Mouse (Mus musculus) liver, embryonic 14 days (tissue): Measurements from ENCODE around the gene Olfr492. TPM values are rescaled to one million over a fixed set of nuclear protein-coding genes. Genes with fewer than 3 reads are reported as not detected.

Experiments
- polyA plus RNA-seq: library from polyadenylated mRNA; depleted of rRNA; stranded (reverse); fragments of >200 nt; gene quantifications from 2 replicates; pipeline ENCODE4 v1.2.3, GENCODE M21; 2012; rRNA removed

Olfr492 gene
- not detected in 2 replicates for polyA plus RNA-seq

GRCm38 (mm10) chr7:108323574-108323973, at the start of gene Olfr492:
TSS of gene Olfr492 (minus strand) at chr7:108323674.

GRCm38 (mm10) chr7:108365035-108365434, 41.6 kb upstream of the Olfr492 start, which contains the start of gene Olfr494:
TSS of gene Olfr494 (plus strand) at chr7:108365335.

GRCm38 (mm10) chr7:108346879-108347278, 23.4 kb upstream of the Olfr492 start, which contains the start of gene Olfr493:
TSS of gene Olfr493 (minus strand) at chr7:108346979.

GRCm38 (mm10) chr7:108313151-108313550, 10.3 kb downstream of the Olfr492 start, which contains the start of gene Olfr491:
TSS of gene Olfr491 (plus strand) at chr7:108313451.

GRCm38 (mm10) chr7:108288834-108289233, 34.6 kb downstream of the Olfr492 start, which contains the start of gene Olfr490:
TSS of gene Olfr490 (minus strand) at chr7:108288934.

Other genes with a start within 250 kb of the Olfr492 start
- not detected in 2 replicates for gene Olfr481, start 243.8 kb downstream of the Olfr492 start, polyA plus RNA-seq
- not detected in 2 replicates for gene Olfr482, start 226.1 kb downstream of the Olfr492 start, polyA plus RNA-seq
- gene Olfr483, start 222.8 kb downstream of the Olfr492 start, polyA plus RNA-seq, result not detected in 2 replicates
- not detected in 2 replicates for gene Olfr484, start 196.2 kb downstream of the Olfr492 start, polyA plus RNA-seq
- not detected in 2 replicates for gene Olfr485, start 163.8 kb downstream of the Olfr492 start, polyA plus RNA-seq
- gene Olfr486, start 150.9 kb downstream of the Olfr492 start, polyA plus RNA-seq, result not detected in 2 replicates
- not detected in 2 replicates for gene Olfr487, start 109.0 kb downstream of the Olfr492 start, polyA plus RNA-seq
- not detected in 2 replicates for gene Olfr488, start 65.3 kb downstream of the Olfr492 start, polyA plus RNA-seq
- not detected in 2 replicates for gene Olfr490, start 34.7 kb downstream of the Olfr492 start, polyA plus RNA-seq
- not detected in 2 replicates for gene Olfr491, start 10.2 kb downstream of the Olfr492 start, polyA plus RNA-seq
- not detected in 2 replicates for gene Olfr493, start 23.3 kb upstream of the Olfr492 start, polyA plus RNA-seq
- not detected in 2 replicates for gene Olfr494, start 41.7 kb upstream of the Olfr492 start, polyA plus RNA-seq
- gene Olfr495, start 69.5 kb upstream of the Olfr492 start, polyA plus RNA-seq, result not detected in 2 replicates
- not detected in 2 replicates for gene Olfr497, start 96.7 kb upstream of the Olfr492 start, polyA plus RNA-seq
- gene Olfr498, start 141.7 kb upstream of the Olfr492 start, polyA plus RNA-seq, result not detected in 2 replicates
- not detected in 2 replicates for gene Olfr502, start 201.4 kb upstream of the Olfr492 start, polyA plus RNA-seq
- not detected in 2 replicates for gene Olfr503, start 220.9 kb upstream of the Olfr492 start, polyA plus RNA-seq
- not detected in 2 replicates for gene Olfr504, start 242.1 kb upstream of the Olfr492 start, polyA plus RNA-seq